Mouse (Mus musculus) neural tube, embryonic 11.5 days (tissue): ENCODE measurements around the gene Eif2b5. TPM values are rescaled to one million over a fixed set of nuclear protein-coding genes. Genes with fewer than 3 reads are reported as not detected.
"Not testable (repeated sequence)": the region's sequence is repeated elsewhere in the genome, so short reads cannot be mapped to it uniquely, and the experiment has no call there.

Experiments used
- ATAC-seq: fragments of 200-750 bp; cut with Nextera tagmentation; 2 replicates; pipeline ENCODE4 v1.8.0; 2017; ENCODE audit warnings: moderate number of reproducible peaks, mild to moderate bottlenecking, moderate TSS enrichment, moderate library complexity; ENCODE audit not compliant: insufficient read depth, low FRiP score, low TSS enrichment
- DNase-seq: peaks from one replicate; pipeline ENCODE4 v3.0.0-alpha.2; 2015; ENCODE audit warnings: low spot score
- H3K27ac ChIP-seq: fragments of 300-500 bp; sonication (generic); 2 replicates; pipeline ENCODE4 v1.5.1; 2014; ENCODE audit warnings: low read depth, mild to moderate bottlenecking, low read length
- H3K27me3 ChIP-seq: fragments of 300-500 bp; sonication (generic); 2 replicates; pipeline ENCODE4 v1.6.1; 2014; ENCODE audit warnings: mild to moderate bottlenecking, low read length, mixed read lengths; ENCODE audit not compliant: control insufficient read depth, insufficient read depth
- H3K36me3 ChIP-seq: fragments of 300-500 bp; sonication (generic); 2 replicates; pipeline ENCODE4 v1.6.1; 2014; ENCODE audit warnings: mild to moderate bottlenecking, low read length, moderate library complexity, mixed read lengths; ENCODE audit not compliant: control insufficient read depth, insufficient read depth
- H3K4me1 ChIP-seq: fragments of 300-500 bp; sonication (generic); 2 replicates; pipeline ENCODE4 v1.6.1; 2014; ENCODE audit warnings: low read length, mixed read lengths; ENCODE audit not compliant: control insufficient read depth, insufficient read depth
- H3K4me2 ChIP-seq: fragments of 300-500 bp; sonication (generic); 2 replicates; pipeline ENCODE4 v1.6.1; 2014; ENCODE audit warnings: low read depth, mild to moderate bottlenecking, moderate library complexity
- H3K4me3 ChIP-seq: fragments of 300-500 bp; sonication (generic); 2 replicates; pipeline ENCODE4 v1.5.1; 2014; ENCODE audit warnings: low read depth, low read length
- H3K9ac ChIP-seq: fragments of 300-500 bp; sonication (generic); 2 replicates; pipeline ENCODE4 v1.6.1; 2014; ENCODE audit warnings: mild to moderate bottlenecking, low read length
- H3K9me3 ChIP-seq: fragments of 300-500 bp; sonication (generic); 2 replicates; pipeline ENCODE4 v1.6.1; 2016; ENCODE audit warnings: low read length; ENCODE audit not compliant: control insufficient read depth
- WGBS: fragments of 180-500 bp; shearing (Covaris S2); extraction: QIAGEN DNeasy Blood & Tissue Kit; methylation state at CpG from one replicate; pipeline ENCODE4 v1.1.7; 2014; 5-methylcytosine and 5-hydroxymethylcytosine counted together
- polyA plus RNA-seq: library from polyadenylated mRNA; unstranded; fragments of >200 nt; fragmentation: Nextera tagmentation; extraction: Ambion mirVana; gene quantifications from 2 replicates; pipeline ENCODE4 v1.2.1, GENCODE M21; 2014

The Eif2b5 gene
- polyA plus RNA-seq, 1 experiment from 2014 or later = 137 TPM

DNA sequence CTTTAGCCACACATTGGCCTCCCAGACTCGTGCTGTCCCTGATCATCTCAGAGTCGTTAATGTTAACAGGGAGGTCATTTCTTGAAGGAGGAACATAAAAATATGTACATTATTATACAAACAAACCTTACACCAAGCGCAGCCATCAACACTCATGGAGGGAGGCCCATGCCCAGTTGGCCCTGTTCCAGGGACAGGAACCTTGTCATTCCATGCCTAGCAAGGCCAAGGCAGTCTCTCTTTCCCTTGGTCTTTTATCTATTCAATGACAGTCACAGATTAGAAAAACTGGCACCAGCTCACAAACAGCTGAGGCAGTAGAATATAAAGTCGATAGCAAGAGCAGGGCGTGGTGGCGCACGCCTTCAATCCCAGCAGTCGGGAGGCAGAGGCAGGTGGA is 24.4 kb upstream of the Eif2b5 start:
- no peak for ATAC-seq
- no peak overlapping the region for H3K4me3 ChIP-seq
- no peak overlapping the region for H3K4me2 ChIP-seq
- no peaks in the 10 kb centered on the region for H3K4me1 ChIP-seq
- no peak overlapping the region for H3K9ac ChIP-seq
- 95% methylated on average over 8 of the region's 8 CpGs for WGBS
- DNase-seq = no peak
- no peaks in the 10 kb centered on the region for H3K36me3 ChIP-seq
- H3K27me3 ChIP-seq = no peaks in the 10 kb centered on the region
- no peaks in the 10 kb centered on the region for H3K9me3 ChIP-seq
- H3K27ac ChIP-seq = no peak overlapping the region

DNA sequence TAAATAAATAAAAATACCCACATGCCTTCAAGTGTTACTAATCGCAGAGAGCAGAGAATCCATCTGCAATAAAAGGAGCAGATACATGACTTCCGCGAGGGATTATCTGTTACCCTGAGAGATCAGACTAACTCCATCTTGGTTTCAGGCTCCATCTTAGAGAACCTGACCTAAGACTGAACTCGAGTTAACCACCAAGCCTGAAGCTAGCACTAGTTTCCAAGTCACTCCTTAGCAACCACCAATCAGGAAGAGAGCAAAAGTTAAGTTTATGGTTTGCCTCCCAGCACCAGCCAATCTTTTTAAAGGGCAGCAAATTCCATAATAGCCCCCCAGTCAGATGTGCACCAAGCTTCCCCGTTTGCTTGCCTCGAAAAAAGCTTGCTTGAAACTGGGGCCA is 23.8 kb upstream of the Eif2b5 start:
- no peaks in the 10 kb centered on the region for H3K27me3 ChIP-seq
- H3K9me3 ChIP-seq = no peaks in the 10 kb centered on the region
- H3K9ac ChIP-seq = no peak overlapping the region
- no peak overlapping the region for H3K27ac ChIP-seq
- DNase-seq = no peak
- 85% methylated on average over 6 of the region's 6 CpGs for WGBS
- no peaks in the 10 kb centered on the region for H3K36me3 ChIP-seq
- no peak overlapping the region for H3K4me2 ChIP-seq
- no peak overlapping the region for H3K4me3 ChIP-seq
- ATAC-seq = no peak
- H3K4me1 ChIP-seq = no peaks in the 10 kb centered on the region

DNA sequence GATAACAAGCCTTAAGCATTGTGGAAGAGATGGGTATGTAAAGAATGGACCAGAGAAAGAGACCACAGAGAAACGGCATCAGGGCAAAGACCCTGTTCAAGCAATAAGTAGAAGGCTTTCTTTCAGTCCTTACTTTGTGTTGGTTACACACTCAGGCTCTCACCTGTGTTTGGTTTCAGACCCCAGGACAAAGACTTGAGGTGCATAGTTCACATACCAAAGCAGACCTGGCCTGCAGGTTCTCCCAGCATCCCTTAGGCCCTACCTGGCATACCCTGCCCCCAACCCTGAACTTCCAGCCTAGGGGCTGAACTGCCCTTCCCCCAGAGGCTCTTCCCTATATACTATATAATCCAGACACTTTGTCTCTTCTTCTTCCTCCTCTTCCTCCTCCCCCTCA is 23.3 kb upstream of the Eif2b5 start:
- Histone ChIP-seq H3K27ac (no peak overlapping the region), H3K4me1 (no peaks in the 10 kb centered on the region), H3K9me3 (no peaks in the 10 kb centered on the region), H3K9ac (no peak overlapping the region), H3K27me3 (no peaks in the 10 kb centered on the region), H3K4me3 (no peak overlapping the region), H3K4me2 (no peak overlapping the region), H3K36me3 (no peaks in the 10 kb centered on the region)
- no peak for DNase-seq
- WGBS = 95% methylated on average over 1 of the region's 1 CpGs
- ATAC-seq = no peak

DNA sequence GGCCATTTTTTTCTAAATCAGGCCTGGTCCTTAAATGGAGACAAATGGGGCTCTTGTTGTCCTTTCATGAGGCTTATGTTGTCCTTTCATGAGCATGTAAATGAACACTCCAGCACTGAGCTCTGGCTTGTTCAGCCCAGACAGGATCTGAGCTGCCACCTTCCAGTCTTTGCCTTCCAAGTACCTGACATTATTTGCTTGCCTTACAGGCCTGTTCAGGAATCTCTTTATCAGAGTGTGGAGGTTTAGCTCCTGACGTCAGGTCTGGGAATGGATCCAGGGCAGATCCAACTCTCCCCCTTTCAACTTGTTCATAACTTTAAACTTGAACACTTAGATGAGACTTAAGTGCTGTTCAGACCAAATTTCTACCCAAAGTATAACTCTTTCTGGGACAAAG is 21.8 kb upstream of the Eif2b5 start:
- 54% methylated on average over 1 of the region's 1 CpGs for WGBS

DNA sequence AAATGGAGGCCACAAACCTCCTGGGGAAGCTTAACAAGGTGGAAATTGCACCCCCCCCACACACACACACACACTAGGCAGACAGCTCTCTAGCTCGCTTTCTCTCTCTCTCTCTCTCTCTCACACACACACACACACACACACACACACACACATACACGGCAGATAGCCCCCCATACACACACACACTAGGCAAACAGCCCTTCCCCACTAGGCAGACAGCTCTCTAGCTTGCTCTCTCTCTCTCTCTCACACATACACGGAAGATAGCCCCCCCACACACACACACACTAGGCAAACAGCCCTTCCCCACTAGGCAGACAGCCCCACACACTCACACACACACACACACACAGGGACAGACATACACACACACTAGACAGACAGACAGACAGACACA is 21.3 kb upstream of the Eif2b5 start:
- WGBS = 62% methylated on average over 3 of the region's 3 CpGs

More for the DNA sequence above, 21.8 kb upstream of the Eif2b5 start:
- Histone ChIP-seq H3K36me3 (no peaks in the 10 kb centered on the region), H3K9ac (no peak overlapping the region), H3K4me1 (no peaks in the 10 kb centered on the region), H3K4me2 (no peak overlapping the region), H3K4me3 (no peak overlapping the region), H3K27me3 (no peaks in the 10 kb centered on the region), H3K9me3 (no peaks in the 10 kb centered on the region), H3K27ac (no peak overlapping the region)
- DNase-seq (no peak), ATAC-seq (no peak)

DNA sequence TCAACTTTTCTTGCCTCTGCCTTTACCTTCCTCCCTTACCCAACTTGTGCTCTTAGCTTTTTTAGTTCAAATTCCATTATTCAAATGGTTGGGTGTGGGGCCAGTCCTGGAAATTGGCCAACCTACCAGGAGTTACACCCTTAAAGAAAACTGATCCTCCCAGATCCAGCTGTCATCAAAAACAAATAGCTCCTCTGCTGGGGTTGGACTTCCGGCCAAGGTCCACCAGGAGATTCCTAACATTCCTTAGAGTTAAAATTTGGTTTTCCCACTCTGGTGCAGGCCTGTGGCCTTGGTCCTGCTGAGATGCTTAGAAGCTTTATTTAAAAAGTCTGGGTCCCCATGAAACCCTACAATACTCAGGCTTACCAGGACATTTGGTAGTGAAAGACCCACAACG is 20.1 kb upstream of the Eif2b5 start:
- H3K27me3 ChIP-seq = no peaks in the 10 kb centered on the region
- H3K36me3 ChIP-seq = no peaks in the 10 kb centered on the region
- no peaks in the 10 kb centered on the region for H3K9me3 ChIP-seq
- no peak overlapping the region for H3K4me2 ChIP-seq
- DNase-seq (no peak), ATAC-seq (no peak)
- WGBS = 69% methylated on average over 2 of the region's 2 CpGs
- H3K4me3 ChIP-seq = no peak overlapping the region
- no peak overlapping the region for H3K9ac ChIP-seq
- H3K4me1 ChIP-seq = no peaks in the 10 kb centered on the region
- H3K27ac ChIP-seq = no peak overlapping the region

More for the DNA sequence above, 21.3 kb upstream of the Eif2b5 start:
- H3K4me2 ChIP-seq = no peak overlapping the region
- ATAC-seq (no peak), DNase-seq (no peak)
- H3K4me3 ChIP-seq = no peak overlapping the region
- H3K9ac ChIP-seq = no peak overlapping the region
- H3K9me3 ChIP-seq = no peaks in the 10 kb centered on the region
- no peak overlapping the region for H3K27ac ChIP-seq
- no peaks in the 10 kb centered on the region for H3K4me1 ChIP-seq
- H3K36me3 ChIP-seq = no peaks in the 10 kb centered on the region
- no peaks in the 10 kb centered on the region for H3K27me3 ChIP-seq

DNA sequence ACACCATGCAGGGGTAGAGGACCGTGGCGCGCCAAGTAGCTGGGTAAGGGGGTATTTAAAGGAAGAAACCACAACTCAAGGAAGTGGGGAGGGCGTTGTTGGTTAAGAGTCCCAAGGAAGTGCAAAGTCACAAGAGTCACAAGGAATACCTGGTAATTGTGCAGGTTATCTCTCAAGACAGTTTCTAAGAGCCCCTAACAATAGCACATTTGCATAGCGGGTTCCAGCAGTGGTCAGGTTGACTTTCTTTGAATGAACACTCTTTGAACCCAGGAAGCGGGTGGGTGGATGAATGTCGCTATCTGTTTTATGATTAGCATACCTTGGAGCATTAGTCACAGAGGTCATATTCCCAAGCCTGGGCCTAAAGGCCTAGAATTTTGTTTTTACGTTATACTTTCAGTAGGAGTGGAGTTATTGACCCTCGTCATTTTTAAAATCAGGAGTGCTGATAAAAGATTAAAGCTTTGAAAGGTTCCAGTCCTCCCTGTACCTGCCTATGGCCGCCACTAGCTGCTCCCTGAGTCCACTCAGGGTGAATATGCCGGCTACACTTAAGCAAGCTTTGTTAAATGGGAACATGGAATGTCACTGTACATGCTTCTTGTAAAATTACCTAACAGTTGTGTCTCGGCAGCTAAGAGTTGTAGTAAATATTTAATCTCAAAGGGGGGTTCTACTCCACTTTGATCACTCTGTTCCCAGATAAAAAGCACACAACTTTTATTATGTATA is 19.4 kb upstream of the Eif2b5 start:
- H3K9me3 ChIP-seq, H3K36me3 ChIP-seq, H3K9ac ChIP-seq, H3K4me2 ChIP-seq, ATAC-seq, H3K27ac ChIP-seq, DNase-seq, H3K4me1 ChIP-seq, H3K27me3 ChIP-seq, H3K4me3 ChIP-seq: not testable (repeated sequence)
- WGBS = 95% methylated on average over 12 of the region's 12 CpGs

DNA sequence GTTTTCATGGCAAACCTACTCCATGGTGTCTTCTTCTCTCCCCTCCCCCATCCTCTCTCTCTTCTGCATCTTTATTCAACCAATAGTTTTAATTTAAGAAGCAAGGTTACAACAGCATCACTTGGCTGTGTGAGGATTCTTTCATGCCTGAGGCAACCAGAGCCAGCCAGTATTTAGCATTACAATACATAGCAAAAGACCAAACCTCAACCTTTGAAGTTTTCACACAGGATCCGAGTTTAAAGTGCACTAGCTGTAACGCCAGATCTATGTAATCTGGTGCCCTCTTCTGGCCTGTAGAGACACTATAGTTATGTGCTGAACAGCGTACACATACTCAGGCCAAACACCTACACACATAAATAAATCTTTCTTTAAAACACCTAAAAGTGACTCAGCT is 18.5 kb upstream of the Eif2b5 start:
- no peaks in the 10 kb centered on the region for H3K4me1 ChIP-seq
- no peak overlapping the region for H3K27ac ChIP-seq
- DNase-seq = no peak
- H3K9ac ChIP-seq = no peak overlapping the region
- H3K9me3 ChIP-seq = no peaks in the 10 kb centered on the region
- no peak overlapping the region for H3K4me3 ChIP-seq
- no peaks in the 10 kb centered on the region for H3K27me3 ChIP-seq
- H3K4me2 ChIP-seq = no peak overlapping the region
- no peaks in the 10 kb centered on the region for H3K36me3 ChIP-seq
- no peak for ATAC-seq
- 29% methylated on average over 3 of the region's 3 CpGs for WGBS

DNA sequence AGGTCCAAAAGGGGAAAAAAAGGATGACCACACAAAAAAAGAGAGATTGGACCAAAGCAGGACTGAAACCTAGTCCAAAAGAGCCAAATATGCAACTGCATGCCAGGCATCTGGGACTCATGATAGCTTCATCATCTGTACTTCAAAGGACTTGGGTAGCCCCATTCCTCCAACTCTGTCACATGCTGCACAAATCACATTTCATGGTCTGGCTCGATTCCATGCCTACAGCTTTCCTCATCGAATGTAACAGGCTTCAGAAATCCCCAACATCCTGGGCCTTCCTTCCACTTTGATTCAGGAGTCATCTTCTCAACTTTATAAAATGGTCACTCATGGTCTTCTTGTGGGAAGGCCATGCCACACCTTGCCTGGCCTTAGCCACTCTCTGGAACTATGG is 16.9 kb upstream of the Eif2b5 start:
- Histone ChIP-seq H3K9ac (no peak overlapping the region), H3K4me3 (no peak overlapping the region), H3K36me3 (no peaks in the 10 kb centered on the region), H3K27ac (no peak overlapping the region), H3K4me2 (no peak overlapping the region), H3K4me1 (no peaks in the 10 kb centered on the region), H3K9me3 (no peaks in the 10 kb centered on the region), H3K27me3 (no peaks in the 10 kb centered on the region)
- ATAC-seq (no peak), DNase-seq (no peak)
- 81% methylated on average over 2 of the region's 2 CpGs for WGBS
